Mouse (Mus musculus) mouse embryonic stem cell (cell line): ENCODE results near the gene Adamts14.

ENCODE experiments used
- in situ Hi-C, 2 experiments: fragments of 300-500 bp; cut with MboI; formaldehyde crosslinking; loops; 1 replicate in 1 of 2; 3 replicates in 1 of 2; pipeline ENCODE4 v1.14.3; 2019 to 2020; ENCODE audit warnings: low sequenced_read_pairs in 2 of 2, low pct_unique_long_range_greater_than_20kb in 1 of 2, mixed read lengths in 1 of 2; ENCODE audit not compliant: unreplicated experiment in 1 of 2

Adamts14 gene

DNA sequence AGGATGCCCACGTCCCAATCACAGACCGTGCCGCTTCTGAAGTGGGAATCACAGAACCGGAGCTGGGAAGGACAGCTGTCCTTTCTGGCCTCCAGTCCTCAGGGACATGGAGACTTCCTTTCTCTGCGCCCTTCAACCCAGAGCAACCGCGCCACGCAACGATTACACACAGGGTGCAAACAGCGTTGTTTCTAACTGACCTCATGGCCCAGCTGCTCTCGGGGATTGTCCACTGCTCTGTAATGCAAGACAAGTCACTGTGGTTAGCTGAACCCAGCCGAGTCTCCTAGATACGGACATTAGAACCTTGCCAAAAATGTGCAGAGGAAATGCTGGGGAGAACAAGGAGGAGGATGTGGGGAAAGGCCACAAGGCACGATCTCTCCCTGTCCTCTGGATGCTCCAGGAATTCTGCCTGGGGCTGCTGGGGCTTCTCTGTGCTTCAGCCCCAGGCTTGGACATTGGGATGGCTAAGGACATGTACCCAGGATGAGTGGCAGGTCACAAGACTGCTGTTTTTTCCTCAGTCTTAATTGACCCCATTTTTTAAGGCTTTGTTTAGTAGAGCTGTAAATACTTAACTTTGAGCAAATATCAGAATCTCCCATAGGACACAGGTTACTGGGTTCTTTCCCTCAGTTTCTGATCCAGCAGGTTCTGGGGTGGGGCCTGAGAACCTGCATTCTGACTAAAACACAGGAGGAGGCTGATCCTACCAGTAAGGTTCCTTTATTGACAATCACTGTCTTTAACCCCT, 4.9 kb upstream of the Adamts14 start:
- in situ Hi-C loops, result no loop called here

- in situ Hi-C loops, result no loop called here
Observed at GRCm38 (mm10) chr10:61277051-61277450, 3.8 kb upstream of the Adamts14 start.

GRCm38 (mm10) chr10:61275669-61276110, 2.5 kb upstream of the Adamts14 start:
- in situ Hi-C loops, result no loop called here

- in situ Hi-C loops, result no loop called here
Observed at GRCm38 (mm10) chr10:61274532-61274931, 1.3 kb upstream of the Adamts14 start.

- in situ Hi-C loops, result no loop called here
Observed at GRCm38 (mm10) chr10:61273844-61274215, 592 bp upstream of the Adamts14 start.

- in situ Hi-C loops, result no loop called here
Observed at GRCm38 (mm10) chr10:61272631-61273030, 607 bp downstream of the Adamts14 start.

GRCm38 (mm10) chr10:61272089-61272626, 1.1 kb downstream of the Adamts14 start:
- in situ Hi-C loops, result no loop called here

DNA sequence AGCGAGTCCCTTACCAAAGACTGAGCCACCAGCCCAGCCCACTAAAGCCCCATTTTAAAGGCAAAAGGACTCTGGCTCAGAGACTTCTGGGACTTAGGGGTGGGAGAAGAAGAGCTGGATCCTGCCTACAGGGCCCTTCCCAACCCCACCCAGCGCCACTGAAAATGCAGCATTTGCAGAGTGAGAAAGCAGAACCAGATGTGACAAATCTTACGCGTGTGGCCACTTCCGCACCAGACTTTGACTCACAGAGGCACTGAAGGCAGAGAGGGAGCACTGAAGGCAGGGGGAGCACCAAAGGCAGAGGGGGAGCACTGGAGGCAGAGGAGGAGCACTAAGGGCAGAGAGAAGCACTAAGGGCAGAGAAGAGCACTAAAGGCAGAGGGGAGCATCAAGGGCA, 5.9 kb downstream of the Adamts14 start:
- in situ Hi-C loops, result no loop called here

- in situ Hi-C loops, result no loop called here
Observed at GRCm38 (mm10) chr10:61263606-61264005, 9.6 kb downstream of the Adamts14 start.

DNA sequence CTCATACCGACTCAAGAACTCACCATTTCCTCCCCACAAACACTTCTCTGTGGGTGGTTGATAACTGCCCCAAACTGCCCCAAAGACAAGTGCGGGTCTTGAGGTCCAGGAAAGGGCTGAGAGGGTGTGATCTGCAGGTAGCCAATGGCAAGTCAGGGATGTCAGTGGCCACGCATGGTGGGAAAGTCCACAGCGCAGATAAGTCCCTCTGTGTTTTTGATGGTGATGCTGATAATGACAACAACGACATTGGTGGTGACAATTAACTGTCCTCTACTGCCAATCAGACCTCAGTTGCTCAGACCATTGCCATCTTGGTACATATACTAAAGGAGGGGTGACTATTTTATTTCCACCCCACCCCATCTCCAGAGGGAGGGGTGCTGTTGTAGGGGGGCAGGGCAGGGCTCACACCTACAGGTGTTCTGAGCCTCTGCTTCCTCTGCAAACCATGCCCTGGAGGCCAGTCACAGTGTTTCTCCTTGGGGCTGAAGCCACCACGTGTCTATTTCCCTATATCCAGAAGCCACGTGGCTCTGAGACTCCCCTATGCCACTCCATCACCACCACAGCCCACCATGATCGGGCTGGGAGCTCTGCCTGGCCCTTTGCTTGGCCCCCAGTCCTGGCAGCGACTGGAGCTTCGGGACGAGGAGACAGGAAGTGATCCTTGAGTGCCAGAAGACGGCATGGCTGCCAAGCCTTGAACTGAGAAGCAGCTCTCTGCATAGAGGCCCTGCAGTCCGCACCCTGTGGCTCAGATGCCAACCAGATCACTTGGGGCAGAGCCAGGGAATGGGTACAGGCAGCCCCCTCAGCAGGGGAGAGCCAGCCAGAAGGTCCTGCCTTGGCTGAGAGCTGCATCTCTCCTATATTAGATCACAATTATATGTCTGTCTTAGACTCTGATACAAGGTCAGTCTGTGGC, 11.7 kb downstream of the Adamts14 start:
- in situ Hi-C loops, result no loop called here

DNA sequence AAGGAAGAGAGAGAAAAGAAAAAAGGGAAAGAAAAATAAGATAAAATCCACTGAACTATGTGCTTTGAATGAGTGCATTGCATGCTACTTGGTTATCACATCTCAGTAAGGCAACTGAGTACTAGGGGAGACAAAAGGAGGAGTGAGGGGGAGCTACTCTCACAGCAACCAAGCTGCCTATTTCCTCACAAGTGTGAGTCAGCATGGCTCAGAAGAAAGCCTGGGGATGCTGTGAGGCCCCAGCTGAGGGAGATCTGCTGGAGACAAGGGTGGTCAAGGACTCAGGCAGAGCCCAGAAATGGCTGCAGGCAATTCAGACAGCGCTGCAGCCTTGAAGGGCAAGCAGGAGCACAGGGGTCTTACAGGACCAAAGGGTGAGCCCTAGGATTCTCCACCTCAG, 15.1 kb downstream of the Adamts14 start:
- in situ Hi-C loops, result no loop called here

DNA sequence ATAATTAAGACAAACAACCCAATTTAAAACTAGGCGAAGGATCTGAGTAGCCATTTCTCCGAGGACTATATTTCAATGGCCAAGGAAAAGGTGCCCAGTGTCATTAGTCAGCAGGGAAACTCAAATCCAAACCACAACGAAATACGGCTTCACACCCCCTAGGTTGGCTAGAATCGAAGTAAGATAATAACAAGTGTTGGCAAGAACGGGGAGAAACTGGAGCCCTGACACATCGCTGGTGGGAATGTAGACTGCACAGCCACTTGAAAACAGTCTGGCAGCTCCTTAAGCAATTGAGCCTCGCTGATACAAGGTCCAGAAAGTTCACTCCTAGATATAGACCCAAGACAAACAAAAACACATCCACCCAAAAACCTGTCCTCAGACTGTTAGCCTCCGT, 16.6 kb downstream of the Adamts14 start:
- in situ Hi-C loops, result no loop called here

DNA sequence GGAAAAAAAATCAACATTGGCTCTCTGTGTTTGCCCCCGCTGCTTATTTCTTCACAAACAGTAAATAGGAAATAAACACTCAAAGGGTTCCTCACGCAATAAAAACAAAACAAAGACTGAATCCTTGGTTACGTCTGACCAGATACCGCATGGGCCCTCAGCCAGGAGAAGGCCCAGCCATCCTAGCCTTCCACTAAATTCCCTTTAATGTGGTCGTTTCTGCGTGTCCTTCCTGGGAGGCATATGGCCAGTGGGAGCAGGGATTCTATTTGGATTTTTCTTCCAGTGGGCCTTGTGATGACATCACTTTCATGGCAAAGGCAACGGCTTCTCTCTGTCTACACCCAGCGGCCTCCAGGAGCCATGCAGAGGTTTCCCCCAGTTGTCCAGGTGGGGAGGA, 18.0 kb downstream of the Adamts14 start:
- in situ Hi-C loops, result no loop called here

DNA sequence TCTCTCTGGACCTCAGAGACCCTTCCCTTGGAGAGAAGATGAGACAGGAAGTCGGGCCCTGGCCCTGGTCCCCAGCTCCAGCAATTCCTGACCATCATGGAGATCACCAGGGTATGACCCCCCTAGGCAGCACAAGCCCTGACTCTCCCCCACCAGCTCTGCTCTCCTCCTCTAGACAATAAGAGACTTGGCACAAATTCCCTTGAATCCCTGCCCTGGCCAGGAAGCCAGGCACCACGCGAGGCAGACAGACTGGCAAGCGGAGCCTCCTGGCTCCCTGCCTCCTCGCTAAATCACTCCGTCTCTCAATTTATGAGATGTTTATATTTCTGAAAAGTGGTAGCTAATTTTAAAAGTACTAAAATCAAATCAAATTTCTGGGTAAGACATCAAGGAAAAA, 18.5 kb downstream of the Adamts14 start:
- in situ Hi-C loops, result no loop called here

GRCm38 (mm10) chr10:61249951-61250350, 23.3 kb downstream of the Adamts14 start:
- in situ Hi-C loops, result no loop called here

- in situ Hi-C loops, result no loop called here
Observed at GRCm38 (mm10) chr10:61248596-61249114, 24.6 kb downstream of the Adamts14 start.

DNA sequence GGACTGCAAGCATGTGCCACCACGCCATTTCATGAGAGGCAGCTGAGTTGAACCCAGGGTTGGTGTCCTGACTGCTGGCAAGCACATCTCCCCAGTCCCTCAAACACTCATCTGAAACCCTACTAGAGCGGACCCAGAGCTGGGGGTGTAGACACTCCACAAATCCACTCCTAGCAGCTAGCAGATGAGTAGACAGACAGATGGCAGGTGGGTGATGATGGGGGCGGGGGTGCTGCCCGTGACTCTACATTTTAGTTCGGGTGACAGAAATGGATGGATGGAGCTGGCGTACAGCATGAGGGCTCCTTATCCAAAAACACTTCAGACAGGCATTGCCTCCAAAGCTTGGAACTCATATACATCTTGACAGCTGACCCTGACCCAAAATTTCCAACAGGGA, 26.9 kb downstream of the Adamts14 start:
- in situ Hi-C loops, result no loop called here

DNA sequence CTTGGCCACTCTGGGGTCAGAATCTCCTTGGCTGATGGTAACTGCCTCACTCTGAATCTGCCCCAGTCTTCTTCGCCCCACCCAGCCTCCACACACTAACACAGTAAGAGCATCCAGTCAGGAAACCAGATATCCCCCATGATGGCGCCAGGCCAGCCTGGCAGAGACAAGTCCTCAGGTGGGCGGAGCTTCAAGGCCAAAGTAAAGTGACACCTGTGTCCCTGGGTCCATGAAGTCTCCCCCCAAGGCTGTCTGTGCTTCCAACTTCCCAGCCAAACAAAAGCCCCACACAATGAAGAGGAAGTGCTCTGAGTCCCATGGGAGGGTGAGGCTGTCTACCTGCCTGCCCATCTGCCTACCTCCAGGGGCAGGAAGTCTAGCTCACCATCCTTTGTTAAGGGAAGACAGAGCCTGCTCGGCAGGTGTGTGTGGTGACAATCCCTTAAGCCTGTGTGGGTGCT, 31.2 kb downstream of the Adamts14 start:
- in situ Hi-C loops, result no loop called here
